Mouse (Mus musculus): ENCODE data around the gene Myo15b. TPM values are rescaled to one million over a fixed set of nuclear protein-coding genes. Genes with fewer than 3 reads are reported as not detected.

The Myo15b gene
- polyA plus RNA-seq, 1 experiment, result 12.1 TPM

- H3K36me3 ChIP-seq (ENCODE audit: control insufficient read depth, insufficient read depth, low read length), result peaks cover 2% of the 10 kb centered on the region; the same call in 1 of the 2 replicates
- peak overlapping the region; percentile 56 for H3K27ac ChIP-seq (ENCODE audit: control insufficient read depth, insufficient read depth, low read depth, low read length)
- TF ChIP-seq CTCF (IDR thresholded peaks at IDR 0.05; ENCODE audit: control insufficient read depth, insufficient read depth, insufficient replicate concordance, low read depth, low read length), result no peak
- TF ChIP-seq POLR2A (IDR thresholded peaks at IDR 0.05; ENCODE audit: control insufficient read depth, low read depth, low read length), result no peak
- H3K27me3 ChIP-seq (ENCODE audit: control insufficient read depth, insufficient read depth, low read length), result no peaks in the 10 kb centered on the region
- peaks cover 6% of the 10 kb centered on the region for H3K4me1 ChIP-seq (ENCODE audit: control insufficient read depth, insufficient read depth, low read length)
- H3K4me3 ChIP-seq (ENCODE audit: control insufficient read depth, low read depth, low read length), result peak overlapping the region; percentile 87
These were observed 75.5 kb downstream of the Myo15b start for GRCm38 (mm10) chr11:115933747-115934110.

- TF ChIP-seq CTCF (IDR thresholded peaks at IDR 0.05; ENCODE audit: control insufficient read depth, insufficient read depth, insufficient replicate concordance, low read depth, low read length) (no peak), POLR2A (IDR thresholded peaks at IDR 0.05; ENCODE audit: control insufficient read depth, low read depth, low read length) (no peak)
- no peak overlapping the region for H3K27ac ChIP-seq (ENCODE audit: control insufficient read depth, insufficient read depth, low read depth, low read length)
- no peak overlapping the region for H3K4me3 ChIP-seq (ENCODE audit: control insufficient read depth, low read depth, low read length)
- H3K36me3 ChIP-seq (ENCODE audit: control insufficient read depth, insufficient read depth, low read length), result peaks cover 2% of the 10 kb centered on the region; the same call in 1 of the 2 replicates
- peaks cover 2% of the 10 kb centered on the region; the same call in 1 of the 2 replicates for H3K4me1 ChIP-seq (ENCODE audit: control insufficient read depth, insufficient read depth, low read length)
- no peaks in the 10 kb centered on the region for H3K27me3 ChIP-seq (ENCODE audit: control insufficient read depth, insufficient read depth, low read length)
These were observed 81.6 kb downstream of the Myo15b start for GRCm38 (mm10) chr11:115939690-115940329.

GRCm38 (mm10) chr11:115941980-115942379, 83.8 kb downstream of the Myo15b start:
- no peak overlapping the region for H3K4me3 ChIP-seq (ENCODE audit: control insufficient read depth, low read depth, low read length)

More at GRCm38 (mm10) chr11:115941980-115942379, 83.8 kb downstream of the Myo15b start:
- Histone ChIP-seq H3K27ac (ENCODE audit: control insufficient read depth, insufficient read depth, low read depth, low read length) (no peak overlapping the region), H3K4me1 (ENCODE audit: control insufficient read depth, insufficient read depth, low read length) (no peaks in the 10 kb centered on the region), H3K36me3 (ENCODE audit: control insufficient read depth, insufficient read depth, low read length) (peaks cover 2% of the 10 kb centered on the region; the same call in 1 of the 2 replicates), H3K27me3 (ENCODE audit: control insufficient read depth, insufficient read depth, low read length) (no peaks in the 10 kb centered on the region)
- TF ChIP-seq POLR2A (IDR thresholded peaks at IDR 0.05; ENCODE audit: control insufficient read depth, low read depth, low read length) (no peak), CTCF (IDR thresholded peaks at IDR 0.05; ENCODE audit: control insufficient read depth, insufficient read depth, insufficient replicate concordance, low read depth, low read length) (no peak)

Other genes starting within 250 kb of the Myo15b start
- 383 and 445 TPM in 2 replicates for gene Mif4gd, start 245.4 kb upstream of the Myo15b start, polyA plus RNA-seq (2012; rRNA removed)
- 33.7 and 35.8 TPM in 2 replicates for gene Slc25a19, start 230.1 kb upstream of the Myo15b start, polyA plus RNA-seq (2012; rRNA removed)
- gene Grb2, start 149.8 kb upstream of the Myo15b start, polyA plus RNA-seq (2012; rRNA removed), result 7.7 TPM in 2 replicates
- gene Tmem94, start 93.0 kb upstream of the Myo15b start, polyA plus RNA-seq (2012; rRNA removed), result 80.1 and 91.5 TPM in 2 replicates
- 7.6 and 8.6 TPM in 2 replicates for gene Caskin2, start 44.8 kb upstream of the Myo15b start, polyA plus RNA-seq (2012; rRNA removed)
- gene Tsen54, start 43.7 kb upstream of the Myo15b start, polyA plus RNA-seq (2012; rRNA removed), result 12.9 and 14.7 TPM in 2 replicates
- 3.1 and 9.0 TPM in 2 replicates for gene Llgl2, start 34.4 kb upstream of the Myo15b start, polyA plus RNA-seq (2012; rRNA removed)
- 0.72 TPM in 1 of 2 replicates, not detected in the other for gene Smim5, start 41.6 kb downstream of the Myo15b start, polyA plus RNA-seq (2012; rRNA removed)
- gene Smim6, start 53.6 kb downstream of the Myo15b start, polyA plus RNA-seq (2012; rRNA removed), result 17.6 and 20.7 TPM in 2 replicates
- 20.2 and 20.4 TPM in 2 replicates for gene Sap30bp, start 74.9 kb downstream of the Myo15b start, polyA plus RNA-seq (2012; rRNA removed)
- gene Recql5, start 75.1 kb downstream of the Myo15b start, polyA plus RNA-seq (2012; rRNA removed), result 30.3 and 33.1 TPM in 2 replicates
- 0.44 and 0.76 TPM in 2 replicates for gene Itgb4, start 116.3 kb downstream of the Myo15b start, polyA plus RNA-seq (2012; rRNA removed)
- 27.8 and 30.3 TPM in 2 replicates for gene Galk1, start 154.3 kb downstream of the Myo15b start, polyA plus RNA-seq (2012; rRNA removed)
- 276 and 330 TPM in 2 replicates for gene H3f3b, start 169.6 kb downstream of the Myo15b start, polyA plus RNA-seq (2012; rRNA removed)
- gene Unk, start 171.9 kb downstream of the Myo15b start, polyA plus RNA-seq (2012; rRNA removed), result 21.3 and 21.5 TPM in 2 replicates
- 3.4 and 3.8 TPM in 2 replicates for gene Unc13d, start 219.6 kb downstream of the Myo15b start, polyA plus RNA-seq (2012; rRNA removed)
- gene Wbp2, start 228.6 kb downstream of the Myo15b start, polyA plus RNA-seq (2012; rRNA removed), result 253 and 269 TPM in 2 replicates